Mouse (Mus musculus) fibroblast of lung, adult 2 months (primary cell): Measurements from ENCODE around the gene Ahdc1.
"Not testable (repeated sequence)": the region's sequence is repeated elsewhere in the genome, so short reads cannot be mapped to it uniquely, and the experiment has no call there.

Source experiments
- DNase-seq: peaks from one replicate; pipeline ENCODE4 v3.0.0-alpha.2; 2011; ENCODE audit warnings: low read depth

Ahdc1 gene

GRCm38 (mm10) chr4:132993553-132993952, 17.5 kb upstream of the Ahdc1 start:
- no peak for DNase-seq

GRCm38 (mm10) chr4:132997469-132998237, 13.4 kb upstream of the Ahdc1 start:
- no peak for DNase-seq

GRCm38 (mm10) chr4:133002896-133003295, 8.2 kb upstream of the Ahdc1 start:
- DNase-seq = no peak

GRCm38 (mm10) chr4:133003316-133004018, 7.6 kb upstream of the Ahdc1 start:
- DNase-seq = no peak

GRCm38 (mm10) chr4:133005233-133005632, 5.8 kb upstream of the Ahdc1 start:
- DNase-seq = no peak

- not testable (repeated sequence) for DNase-seq
Measured at GRCm38 (mm10) chr4:133005885-133006451, 5.1 kb upstream of the Ahdc1 start.

GRCm38 (mm10) chr4:133007513-133008380, 3.3 kb upstream of the Ahdc1 start:
- DNase-seq = no peak

- DNase-seq = no peak
Measured at GRCm38 (mm10) chr4:133009131-133009530, 1.9 kb upstream of the Ahdc1 start.

- no peak for DNase-seq
Measured at GRCm38 (mm10) chr4:133009676-133010075, 1.4 kb upstream of the Ahdc1 start.

GRCm38 (mm10) chr4:133010611-133011010, 449 bp upstream of the Ahdc1 start:
- DNase-seq = no peak

GRCm38 (mm10) chr4:133011821-133012775, 1.0 kb downstream of the Ahdc1 start:
- DNase-seq = no peak

- DNase-seq = no peak
Measured at GRCm38 (mm10) chr4:133012776-133013265, 1.8 kb downstream of the Ahdc1 start.

GRCm38 (mm10) chr4:133013266-133013891, 2.3 kb downstream of the Ahdc1 start:
- no peak for DNase-seq

GRCm38 (mm10) chr4:133014088-133014487, 3.0 kb downstream of the Ahdc1 start:
- no peak for DNase-seq

GRCm38 (mm10) chr4:133014896-133015709, 4.0 kb downstream of the Ahdc1 start:
- no peak for DNase-seq

- DNase-seq = no peak
Measured at GRCm38 (mm10) chr4:133015710-133016651, 4.9 kb downstream of the Ahdc1 start.

GRCm38 (mm10) chr4:133016677-133017415, 5.8 kb downstream of the Ahdc1 start:
- DNase-seq = no peak
